ENCODE assay signal across 8 mouse cellular contexts in the genomic region with DNA sequence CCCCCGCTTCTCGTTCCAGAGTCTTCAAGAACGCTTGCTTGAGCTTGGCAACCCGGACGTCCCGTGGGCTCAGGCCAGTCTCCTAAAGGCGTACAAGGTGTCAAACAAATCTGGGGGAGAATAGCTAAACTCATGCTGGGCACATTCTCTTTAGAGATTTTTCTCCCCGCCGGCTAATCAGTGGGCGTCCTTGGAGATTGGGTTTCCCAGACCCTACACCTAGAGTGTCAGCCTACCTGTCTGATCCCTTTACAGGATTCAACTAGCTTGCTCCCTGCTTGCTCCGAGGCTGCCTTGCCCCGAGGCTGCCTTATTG. TPM values are rescaled to one million over a fixed set of nuclear protein-coding genes. Genes with fewer than 3 reads are reported as not detected.
DNase-seq lines count a peak whose midpoint lies in the region; ATAC-seq and TF ChIP-seq lines count a peak whose summit lies in the region.

No protein-coding gene starts in this region.

- H3K27me3 ChIP-seq in kidney, postnatal 0 days (ENCODE audit: insufficient read depth, low read length), result no peaks in the 10 kb centered on the region
- peaks cover 22% of the 10 kb centered on the region for H3K27me3 ChIP-seq in embryonic facial prominence, embryonic 12.5 days
- H3K27me3 ChIP-seq in intestine, postnatal 0 days (replicated peaks; ENCODE audit: control insufficient read depth, insufficient read depth, low read length), result no peaks in the 10 kb centered on the region
- H3K27me3 ChIP-seq in neural tube, embryonic 12.5 days (replicated peaks), result peaks cover 33% of the 10 kb centered on the region

- H3K9ac ChIP-seq in kidney, postnatal 0 days (ENCODE audit: low read depth, low read length), result peak overlapping the region; percentile 88
- H3K9ac ChIP-seq in embryonic facial prominence, embryonic 12.5 days, result peak overlapping the region; percentile 54
- peak overlapping the region; percentile 84 for H3K9ac ChIP-seq in intestine, postnatal 0 days (ENCODE audit: low read depth, low read length)
- 0 out of 2 replicates have a peak overlapping the region, but pooled peaks have one; percentile 44 for H3K9ac ChIP-seq in neural tube, embryonic 12.5 days

- 2% methylated on average over 12 of the region's 12 CpGs for WGBS in kidney, postnatal 0 days
- 2% methylated on average over 12 of the region's 12 CpGs for WGBS in embryonic facial prominence, embryonic 12.5 days
- WGBS in intestine, postnatal 0 days, result 4% methylated on average over 12 of the region's 12 CpGs
- WGBS in neural tube, embryonic 12.5 days, result 1% methylated on average over 12 of the region's 12 CpGs

- peak overlapping the region; percentile 87 for H3K4me2 ChIP-seq in kidney, postnatal 0 days (ENCODE audit: low read length)
- H3K4me2 ChIP-seq in embryonic facial prominence, embryonic 12.5 days (replicated peaks), result peak overlapping the region; percentile 98
- peak overlapping the region; percentile 85 for H3K4me2 ChIP-seq in intestine, postnatal 0 days (replicated peaks; ENCODE audit: low read depth)
- peak overlapping the region; percentile 97 for H3K4me2 ChIP-seq in neural tube, embryonic 12.5 days (replicated peaks)

- H3K27ac ChIP-seq in kidney, postnatal 0 days, result peak overlapping the region; percentile 90
- no peak overlapping the region for H3K27ac ChIP-seq in embryonic facial prominence, embryonic 12.5 days
- peak overlapping the region; percentile 94 for H3K27ac ChIP-seq in intestine, postnatal 0 days (ENCODE audit: low read depth, low read length)
- no peak overlapping the region for H3K27ac ChIP-seq in neural tube, embryonic 12.5 days

- TF ChIP-seq CTCF in kidney, postnatal 0 days (IDR thresholded peaks at IDR 0.05; ENCODE audit: low read depth), result no peak
- no peak for TF ChIP-seq CTCF in intestine, postnatal 0 days (IDR thresholded peaks at IDR 0.05; ENCODE audit: low read depth)

- H3K4me3 ChIP-seq in kidney, postnatal 0 days (replicated peaks; ENCODE audit: low read depth, low read length), result peak overlapping the region; percentile 86
- peak overlapping the region; percentile 64 for H3K4me3 ChIP-seq in embryonic facial prominence, embryonic 12.5 days
- peak overlapping the region; percentile 76 for H3K4me3 ChIP-seq in intestine, postnatal 0 days (ENCODE audit: low read depth, low read length)
- peak overlapping the region; percentile 48 for H3K4me3 ChIP-seq in neural tube, embryonic 12.5 days

- H3K36me3 ChIP-seq in kidney, postnatal 0 days (ENCODE audit: insufficient read depth, low read length), result no peaks in the 10 kb centered on the region
- no peaks in the 10 kb centered on the region for H3K36me3 ChIP-seq in embryonic facial prominence, embryonic 12.5 days
- no peaks in the 10 kb centered on the region for H3K36me3 ChIP-seq in intestine, postnatal 0 days (ENCODE audit: control insufficient read depth, insufficient read depth)
- no peaks in the 10 kb centered on the region for H3K36me3 ChIP-seq in neural tube, embryonic 12.5 days

- intact Hi-C loops in left cerebral cortex, postnatal 36 days (cut with DNase I), result no loop called here

- ATAC-seq in kidney, postnatal 0 days (replicated peaks; ENCODE audit: low FRiP score, low read depth), result no peak
- ATAC-seq in embryonic facial prominence, embryonic 12.5 days (ENCODE audit: insufficient number of reproducible peaks, insufficient read depth, low FRiP score, low TSS enrichment), result no peak
- ATAC-seq in intestine, postnatal 0 days, result no peak
- ATAC-seq in neural tube, embryonic 12.5 days (ENCODE audit: low FRiP score, low read depth), result no peak

- H3K9me3 ChIP-seq in kidney, postnatal 0 days (replicated peaks; ENCODE audit: low read length), result no peaks in the 10 kb centered on the region
- H3K9me3 ChIP-seq in embryonic facial prominence, embryonic 12.5 days, result no peaks in the 10 kb centered on the region
- H3K9me3 ChIP-seq in intestine, postnatal 0 days (ENCODE audit: control insufficient read depth), result no peaks in the 10 kb centered on the region
- H3K9me3 ChIP-seq in neural tube, embryonic 12.5 days, result no peaks in the 10 kb centered on the region

- peaks cover 20% of the 10 kb centered on the region; the same call in 1 of the 2 replicates for H3K4me1 ChIP-seq in kidney, postnatal 0 days (replicated peaks; ENCODE audit: insufficient read depth, low read length)
- H3K4me1 ChIP-seq in embryonic facial prominence, embryonic 12.5 days, result peaks cover 18% of the 10 kb centered on the region; the same call in 1 of the 2 replicates
- H3K4me1 ChIP-seq in intestine, postnatal 0 days (replicated peaks; ENCODE audit: control insufficient read depth, insufficient read depth, low read length), result peaks cover 6% of the 10 kb centered on the region
- H3K4me1 ChIP-seq in neural tube, embryonic 12.5 days, result peaks cover 14% of the 10 kb centered on the region

- DNase-seq in kidney, postnatal 0 days (ENCODE audit: low spot score), result no peak
- DNase-seq in kidney, adult 11 months, result no peak
- DNase-seq in cerebellum, postnatal 14 days, result no peak
- DNase-seq in c-Kit-positive CD71-positive TER-119-positive erythroid progenitor cells, embryonic 14.5 days (ENCODE audit: low spot score), result no peak
- no peak for DNase-seq in left cerebral cortex, postnatal 36 days (ENCODE audit: low spot score in 2 of 2)

RNA-seq across cellular contexts. Expression of a gene that starts 0.7 kb away (rescaled TPM):
- 83.7 and 95.6 TPM in 2 replicates for polyA plus RNA-seq in kidney, postnatal 0 days (2015; fragmentation: Nextera tagmentation; extraction: Ambion mirVana)
- 9.8 and 14.4 TPM in 2 replicates for polyA plus RNA-seq in embryonic facial prominence, embryonic 12.5 days (2016; fragmentation: Nextera tagmentation; extraction: Ambion mirVana)
- 82.3 and 86.7 TPM in 2 replicates for polyA plus RNA-seq in intestine, postnatal 0 days (2015; fragmentation: Nextera tagmentation; extraction: Ambion mirVana)
- polyA plus RNA-seq in neural tube, embryonic 12.5 days (2016; fragmentation: Nextera tagmentation; extraction: Ambion mirVana), result 3.1 and 3.6 TPM in 2 replicates
- 10 to 100 TPM; 32.7 to 34.8 TPM for total RNA-seq in left cerebral cortex, postnatal 36 days (2021)

Comparison
In these comparisons a context has a peak if more than half of its experiments do, and no peak if none do; other contexts are left out.
1. H3K27ac ChIP-seq: peak in kidney, postnatal 0 days (single experiment) and intestine, postnatal 0 days (single experiment); none in embryonic facial prominence, embryonic 12.5 days (single experiment) and neural tube, embryonic 12.5 days (single experiment).
2. Peak in every context shown above with its lines, with median percentiles within 50 percentile points of each other: H3K4me2 ChIP-seq, H3K4me3 ChIP-seq and H3K9ac ChIP-seq.